Mouse (Mus musculus) ES-E14 (cell line): ENCODE results near the gene Kcnj11. TPM values are rescaled to one million over a fixed set of nuclear protein-coding genes. Genes with fewer than 3 reads are reported as not detected.

Source experiments
- DNase-seq: peaks from one replicate; pipeline ENCODE4 v3.0.0-alpha.2; 2013; ENCODE audit warnings: low read depth, low spot score
- H3K27ac ChIP-seq: 2 replicates; pipeline ENCODE4 v1.5.1; 2012; ENCODE audit warnings: low read depth, mild to moderate bottlenecking, low read length, moderate library complexity, mixed read lengths; ENCODE audit not compliant: poor library complexity, insufficient read depth, severe bottlenecking
- H3K36me3 ChIP-seq: 2 replicates; pipeline ENCODE4 v1.6.1; 2012; ENCODE audit warnings: mild to moderate bottlenecking, low read length, moderate library complexity, mixed read lengths; ENCODE audit not compliant: control insufficient read depth, poor library complexity, insufficient read depth, severe bottlenecking
- H3K4me1 ChIP-seq, 2 experiments: fragments of 150-350 bp in 1 of 2; sonication (generic) in 1 of 2; 2 replicates each; pipeline ENCODE4 v1.6.1; 2012; ENCODE audit warnings: low read length in 2 of 2, mild to moderate bottlenecking in 1 of 2, mixed read lengths in 1 of 2; ENCODE audit not compliant: control insufficient read depth in 2 of 2, insufficient read depth in 2 of 2, poor library complexity in 1 of 2
- H3K4me3 ChIP-seq, 2 experiments: fragments of 150-350 bp in 1 of 2; sonication (generic) in 1 of 2; 2 replicates each; pipeline ENCODE4 v1.5.1; 2012; ENCODE audit warnings: low read length in 2 of 2, low read depth in 1 of 2, mild to moderate bottlenecking in 1 of 2, mixed read lengths in 1 of 2; ENCODE audit not compliant: insufficient read depth in 1 of 2, poor library complexity in 1 of 2, severe bottlenecking in 1 of 2
- H3K9ac ChIP-seq: 2 replicates; pipeline ENCODE4 v1.6.1; 2012; ENCODE audit warnings: low read depth, mild to moderate bottlenecking, low read length, mixed read lengths; ENCODE audit not compliant: poor library complexity, insufficient read depth, severe bottlenecking
- H3K9me3 ChIP-seq: fragments of 150-350 bp; sonication (generic); 2 replicates; pipeline ENCODE4 v1.6.1; 2012; ENCODE audit warnings: low read depth, mild to moderate bottlenecking, low read length; ENCODE audit not compliant: control insufficient read depth, insufficient read depth
- CHD2 ChIP-seq: IDR thresholded peaks from 2 replicates; pipeline ENCODE4 v1.6.1; 2014; ENCODE audit warnings: mild to moderate bottlenecking, low read depth, low read length, inconsistent platforms
- HCFC1 ChIP-seq: IDR thresholded peaks from 2 replicates; pipeline ENCODE4 v1.6.1; 2012; ENCODE audit warnings: low read length, inconsistent platforms, borderline replicate concordance; ENCODE audit not compliant: insufficient read depth
- MAFK ChIP-seq: IDR thresholded peaks from 2 replicates; pipeline ENCODE4 v1.6.1; 2014; ENCODE audit warnings: mild to moderate bottlenecking, low read depth, low read length, inconsistent platforms; ENCODE audit not compliant: insufficient read depth
- ZC3H11A ChIP-seq: IDR thresholded peaks from 2 replicates; pipeline ENCODE4 v1.6.1; 2012; ENCODE audit warnings: low read depth, mild to moderate bottlenecking, inconsistent platforms, low read length, borderline replicate concordance
- ZNF384 ChIP-seq: IDR thresholded peaks from 2 replicates; pipeline ENCODE4 v1.6.1; 2012; ENCODE audit warnings: low read depth, low read length, inconsistent platforms
- in situ Hi-C, 2 experiments: fragments of 600-800 bp; cut with MboI; formaldehyde crosslinking; loops; one replicate each; pipeline ENCODE4 v1.15.1; 2025; ENCODE audit warnings: low sequenced_read_pairs in 2 of 2, inconsistent platforms in 1 of 2; ENCODE audit not compliant: unreplicated experiment in 2 of 2
- total RNA-seq: library from RNA; depleted of rRNA; stranded (reverse); fragments of 300-350 nt; gene quantifications from 2 replicates; pipeline ENCODE4 v1.2.3, GENCODE M21; 2012; rRNA removed

Gene Kcnj11
- 0.58 and 0.85 TPM in 2 replicates for total RNA-seq

DNA sequence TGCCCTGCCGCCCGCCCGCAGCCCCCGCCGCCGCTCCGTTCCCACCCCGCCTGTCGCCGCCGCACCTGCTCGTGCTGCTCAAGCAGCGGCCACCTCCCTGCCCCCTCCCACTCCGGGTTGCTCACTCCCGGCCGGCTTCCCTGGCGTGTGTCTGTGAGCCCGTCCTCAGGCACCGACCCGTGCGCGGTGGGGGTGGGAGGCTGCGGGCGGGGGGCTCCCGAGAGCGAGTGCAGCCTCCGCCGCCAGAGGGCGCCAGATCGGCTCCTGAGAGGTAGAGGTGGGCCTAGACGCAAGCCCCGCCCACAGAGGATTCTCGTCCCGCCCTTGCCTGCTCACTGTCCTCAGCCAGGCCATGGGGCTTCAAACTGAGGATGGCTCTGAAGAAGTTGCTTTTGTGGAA is at the start of gene Kcnj11:
Gene Kcnj11 (minus strand): TSS at position 202 of the 400 bp plus-strand sequence.
- H3K4me3 ChIP-seq: peak within 1 kb of the TSS; percentile 84 to 93
- DNase-seq: peak; percentile 58
- H3K9ac ChIP-seq: peak within 1 kb of the TSS; percentile 82
- H3K9me3 ChIP-seq: no peaks in the 10 kb centered on the region
- in situ Hi-C loops: no loop called here
- H3K36me3 ChIP-seq: no peaks in the 10 kb centered on the region
- TF ChIP-seq CHD2 (no peak), ZNF384 (no peak), HCFC1 (no peak), ZC3H11A (no peak), MAFK (no peak)
- peaks cover 0 to 12% of the 10 kb centered on the region in 2 experiments; a peak in 2 of 4 replicates for H3K4me1 ChIP-seq
- H3K27ac ChIP-seq: no peak within 1 kb of the TSS

DNA sequence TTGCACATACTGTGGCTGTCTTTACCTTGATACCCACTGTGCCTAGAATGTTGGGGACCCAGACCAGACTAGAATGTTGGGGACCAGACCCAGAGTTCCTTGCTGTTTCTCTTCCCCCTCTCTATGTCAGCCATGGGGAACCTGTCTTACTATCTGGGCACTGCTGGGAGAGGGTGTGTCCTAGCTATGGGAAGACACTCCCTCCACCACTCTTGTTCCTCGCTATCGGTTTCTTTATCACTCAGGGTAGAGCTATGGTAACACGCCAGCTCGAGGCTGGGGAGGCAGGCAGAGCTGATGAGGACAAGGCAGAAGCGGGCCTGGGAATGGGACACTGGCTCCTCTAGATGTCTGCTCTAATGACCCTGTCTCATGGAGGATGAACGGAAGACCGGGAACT is 46.9 kb upstream of the Kcnj11 start:
- in situ Hi-C loops: no loop called here

GRCm38 (mm10) chr7:46146675-46147308 is 46.2 kb upstream of the Kcnj11 start:
- no peak overlapping the region for H3K4me3 ChIP-seq
- H3K27ac ChIP-seq: no peak overlapping the region
- no peak for TF ChIP-seq ZNF384
- no peak for TF ChIP-seq ZC3H11A
- no peak for TF ChIP-seq HCFC1
- DNase-seq: no peak
- in situ Hi-C loops: no loop called here
- no peaks in the 10 kb centered on the region for H3K9me3 ChIP-seq
- no peak overlapping the region for H3K9ac ChIP-seq
- no peaks in the 10 kb centered on the region for H3K4me1 ChIP-seq
- no peaks in the 10 kb centered on the region for H3K36me3 ChIP-seq

More for the DNA sequence above, 46.9 kb upstream of the Kcnj11 start:
- Histone ChIP-seq H3K9ac (no peak overlapping the region), H3K9me3 (no peaks in the 10 kb centered on the region), H3K4me3 (no peak overlapping the region), H3K27ac (no peak overlapping the region), H3K36me3 (no peaks in the 10 kb centered on the region), H3K4me1 (no peaks in the 10 kb centered on the region)
- TF ChIP-seq ZNF384 (no peak), MAFK (no peak), CHD2 (no peak), ZC3H11A (no peak), HCFC1 (no peak)
- no peak for DNase-seq

GRCm38 (mm10) chr7:46144061-46144460 is 43.5 kb upstream of the Kcnj11 start:
- in situ Hi-C loops: no loop called here
- no peak for DNase-seq
- TF ChIP-seq HCFC1: no peak
- TF ChIP-seq CHD2: no peak
- TF ChIP-seq ZNF384: no peak
- no peak for TF ChIP-seq ZC3H11A
- Histone ChIP-seq H3K9ac (no peak overlapping the region), H3K9me3 (no peaks in the 10 kb centered on the region), H3K36me3 (no peaks in the 10 kb centered on the region), H3K4me3 (no peak overlapping the region), H3K4me1 (no peaks in the 10 kb centered on the region), H3K27ac (no peak overlapping the region)
